Mouse (Mus musculus): ENCODE measurements around the gene Fam78a. TPM values are rescaled to one million over a fixed set of nuclear protein-coding genes. Genes with fewer than 3 reads are reported as not detected.

Fam78a gene
- polyA plus RNA-seq, 1 experiment from 2014 or later, result 5.8 TPM

DNA sequence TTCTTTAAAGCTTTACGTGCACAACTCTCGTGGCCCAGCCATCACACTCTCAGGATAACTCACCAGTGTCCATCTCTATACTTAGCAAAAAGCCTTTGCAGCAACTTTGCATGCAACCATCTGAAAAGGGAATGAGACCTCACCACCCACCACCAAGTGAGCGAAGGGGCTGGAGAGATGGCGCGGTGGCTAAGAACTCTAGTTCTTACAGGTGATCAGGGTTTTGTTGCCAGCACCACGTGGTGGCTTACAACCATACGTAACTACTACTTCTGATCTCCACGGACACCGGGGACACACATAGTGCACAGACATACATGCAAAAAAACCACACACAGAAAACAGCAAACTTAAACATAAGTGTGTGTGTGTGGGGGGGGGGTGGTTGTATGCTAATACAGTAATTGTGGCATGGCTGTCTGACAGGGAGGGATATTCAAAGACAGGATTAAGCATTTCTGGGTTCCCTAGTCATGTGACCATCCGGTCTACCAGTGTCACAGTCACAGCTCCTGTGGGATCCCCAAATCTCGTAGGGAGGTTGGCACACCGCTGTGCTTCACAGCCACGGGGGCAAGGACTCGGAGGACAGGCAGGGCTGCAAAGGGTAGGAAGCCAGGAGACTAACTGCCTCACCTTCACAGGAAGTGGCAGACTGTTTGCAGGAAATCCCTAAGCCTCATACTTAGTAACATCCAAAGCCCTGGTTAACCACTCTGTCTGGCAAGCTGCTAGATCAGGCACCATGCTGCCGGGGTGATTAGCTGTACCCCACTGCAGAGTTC is 21.8 kb downstream of the Fam78a start:
- ATAC-seq (ENCODE audit: borderline replicate concordance, extremely low read depth, low FRiP score, low TSS enrichment), result no peak
- H3K4me2 ChIP-seq, result no peak overlapping the region
- no peaks in the 10 kb centered on the region for H3K4me1 ChIP-seq
- no peak overlapping the region for H3K27ac ChIP-seq
- no peaks in the 10 kb centered on the region for H3K36me3 ChIP-seq
- H3K9ac ChIP-seq, result no peak overlapping the region
- H3K9me3 ChIP-seq, result no peaks in the 10 kb centered on the region
- H3K27me3 ChIP-seq, result no peaks in the 10 kb centered on the region
- 73% methylated on average over 15 of the region's 15 CpGs for WGBS
- no peak overlapping the region for H3K4me3 ChIP-seq

- H3K4me1 ChIP-seq, result no peaks in the 10 kb centered on the region
- H3K9ac ChIP-seq, result no peak overlapping the region
- no peak overlapping the region for H3K4me3 ChIP-seq
- ATAC-seq (ENCODE audit: borderline replicate concordance, extremely low read depth, low FRiP score, low TSS enrichment), result no peak
- H3K4me2 ChIP-seq, result no peak overlapping the region
- no peak overlapping the region for H3K27ac ChIP-seq
- H3K9me3 ChIP-seq, result no peaks in the 10 kb centered on the region
- H3K27me3 ChIP-seq, result no peaks in the 10 kb centered on the region
- WGBS, result 43% methylated on average over 12 of the region's 12 CpGs
- H3K36me3 ChIP-seq, result no peaks in the 10 kb centered on the region
These were observed 22.7 kb downstream of the Fam78a start for GRCm38 (mm10) chr2:32061722-32062505.

DNA sequence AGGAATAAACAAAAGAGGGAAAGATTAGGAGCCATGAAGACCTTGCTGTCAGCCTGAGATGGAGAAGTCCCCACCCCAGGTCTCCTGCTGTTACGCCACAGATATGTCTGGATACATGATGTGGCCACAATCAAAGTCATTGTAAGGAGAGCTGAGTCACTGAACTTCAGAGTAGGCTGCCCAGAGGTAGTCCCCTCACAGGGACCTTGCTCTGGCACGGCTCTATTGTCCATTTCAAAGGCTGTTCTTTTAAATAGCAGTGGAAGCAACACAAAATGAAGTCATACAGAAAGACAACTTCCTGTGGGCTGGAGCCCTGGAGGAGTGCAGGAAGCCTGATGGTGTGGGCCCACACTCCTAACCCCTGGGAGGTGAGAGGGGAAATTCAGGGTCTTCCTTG is 23.5 kb downstream of the Fam78a start:
- Histone ChIP-seq H3K9ac (no peak overlapping the region), H3K9me3 (no peaks in the 10 kb centered on the region), H3K4me2 (no peak overlapping the region), H3K27me3 (no peaks in the 10 kb centered on the region), H3K4me3 (no peak overlapping the region), H3K27ac (no peak overlapping the region), H3K36me3 (no peaks in the 10 kb centered on the region), H3K4me1 (no peaks in the 10 kb centered on the region)
- ATAC-seq (ENCODE audit: borderline replicate concordance, extremely low read depth, low FRiP score, low TSS enrichment), result no peak
- WGBS, result 50% methylated on average over 2 of the region's 2 CpGs

- Histone ChIP-seq H3K4me2 (no peak overlapping the region), H3K9me3 (no peaks in the 10 kb centered on the region), H3K4me3 (no peak overlapping the region), H3K36me3 (no peaks in the 10 kb centered on the region), H3K27me3 (no peaks in the 10 kb centered on the region), H3K4me1 (no peaks in the 10 kb centered on the region), H3K9ac (no peak overlapping the region), H3K27ac (no peak overlapping the region)
- no peak for ATAC-seq (ENCODE audit: borderline replicate concordance, extremely low read depth, low FRiP score, low TSS enrichment)
- 45% methylated on average over 6 of the region's 6 CpGs for WGBS
These were observed 24.3 kb downstream of the Fam78a start for GRCm38 (mm10) chr2:32060228-32060805.

DNA sequence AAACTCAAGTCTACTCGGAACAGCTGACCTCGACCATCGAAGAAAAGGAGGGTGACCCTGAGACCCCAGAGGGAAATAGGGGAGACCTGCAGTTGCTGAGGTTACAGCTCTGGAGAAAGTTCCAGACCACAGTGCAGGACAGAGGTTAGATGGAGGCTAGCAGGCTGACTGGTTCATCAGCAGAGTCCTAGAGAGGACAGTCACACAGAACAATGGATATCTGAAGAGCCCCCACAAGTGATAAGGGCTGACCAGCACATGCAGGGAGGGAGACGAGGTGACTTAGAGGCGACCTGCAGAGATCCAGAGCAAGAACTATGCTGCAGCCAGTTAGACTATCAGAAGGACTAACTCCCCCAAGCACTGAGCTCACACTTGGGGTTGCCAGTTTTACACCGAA is 25.0 kb downstream of the Fam78a start:
- Histone ChIP-seq H3K4me3 (no peak overlapping the region), H3K27me3 (no peaks in the 10 kb centered on the region), H3K36me3 (no peaks in the 10 kb centered on the region), H3K4me1 (no peaks in the 10 kb centered on the region), H3K9ac (no peak overlapping the region), H3K4me2 (no peak overlapping the region), H3K9me3 (no peaks in the 10 kb centered on the region), H3K27ac (no peak overlapping the region)
- WGBS, result 65% methylated on average over 6 of the region's 6 CpGs
- ATAC-seq (ENCODE audit: borderline replicate concordance, extremely low read depth, low FRiP score, low TSS enrichment), result no peak

GRCm38 (mm10) chr2:32058716-32059115 is 25.9 kb downstream of the Fam78a start:
- no peaks in the 10 kb centered on the region for H3K4me1 ChIP-seq
- H3K4me2 ChIP-seq, result no peak overlapping the region
- no peak overlapping the region for H3K4me3 ChIP-seq
- no peaks in the 10 kb centered on the region for H3K9me3 ChIP-seq
- H3K27ac ChIP-seq, result no peak overlapping the region
- no peak for ATAC-seq (ENCODE audit: borderline replicate concordance, extremely low read depth, low FRiP score, low TSS enrichment)
- no peak overlapping the region for H3K9ac ChIP-seq
- no peaks in the 10 kb centered on the region for H3K36me3 ChIP-seq
- no peaks in the 10 kb centered on the region for H3K27me3 ChIP-seq
- WGBS, result 37% methylated on average over 5 of the region's 5 CpGs

DNA sequence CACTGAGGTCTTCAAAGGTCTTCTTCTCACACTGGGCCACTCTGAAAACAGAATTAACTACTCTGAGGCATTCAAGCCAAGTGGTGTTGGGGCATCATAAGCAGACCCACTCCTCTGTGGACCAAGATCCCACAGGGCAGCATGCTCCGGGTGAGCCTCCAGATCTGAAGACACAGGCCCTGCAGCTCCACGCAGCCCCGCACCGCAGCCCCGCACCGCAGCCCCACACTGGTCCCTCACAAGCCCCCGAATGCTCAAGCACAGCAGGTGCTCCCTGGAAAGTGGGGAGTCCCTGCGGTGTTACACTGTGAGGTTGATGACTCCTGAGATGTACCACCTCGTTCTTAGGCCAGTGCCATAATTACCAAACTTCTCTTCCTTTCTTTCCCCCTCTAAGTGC is 26.4 kb downstream of the Fam78a start:
- Histone ChIP-seq H3K4me1 (no peaks in the 10 kb centered on the region), H3K9me3 (no peaks in the 10 kb centered on the region), H3K4me3 (no peak overlapping the region), H3K4me2 (no peak overlapping the region), H3K9ac (no peak overlapping the region), H3K27ac (no peak overlapping the region), H3K36me3 (0 out of 2 replicates have a peak, but pooled peaks cover 3% of the 10 kb centered on the region), H3K27me3 (no peaks in the 10 kb centered on the region)
- ATAC-seq (ENCODE audit: borderline replicate concordance, extremely low read depth, low FRiP score, low TSS enrichment), result no peak
- WGBS, result 76% methylated on average over 9 of the region's 9 CpGs

DNA sequence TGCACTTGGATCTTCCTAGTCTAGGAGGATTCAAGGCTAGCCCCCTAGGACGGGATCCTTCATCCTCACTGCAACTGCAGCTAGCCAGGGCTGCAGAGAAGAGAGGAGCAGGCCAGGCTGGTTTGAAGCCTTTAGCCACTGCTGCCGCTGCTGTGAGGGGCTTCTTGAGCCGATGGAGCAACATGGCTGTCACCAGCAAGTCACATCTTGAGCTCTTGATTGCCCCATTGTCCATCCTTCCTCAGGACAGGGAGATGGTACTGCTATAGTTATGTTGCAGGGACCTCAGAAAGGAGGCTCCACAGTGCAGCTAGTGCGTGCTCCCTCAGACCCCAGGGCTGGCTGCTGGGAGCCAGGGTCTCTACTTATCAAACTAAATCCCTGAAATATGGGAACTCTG is 26.9 kb downstream of the Fam78a start:
- H3K4me2 ChIP-seq, result no peak overlapping the region
- no peak overlapping the region for H3K27ac ChIP-seq
- H3K9me3 ChIP-seq, result no peaks in the 10 kb centered on the region
- 0 out of 2 replicates have a peak, but pooled peaks cover 3% of the 10 kb centered on the region for H3K36me3 ChIP-seq
- no peak overlapping the region for H3K4me3 ChIP-seq
- H3K27me3 ChIP-seq, result no peaks in the 10 kb centered on the region
- WGBS, result 58% methylated on average over 4 of the region's 4 CpGs
- no peak overlapping the region for H3K9ac ChIP-seq
- H3K4me1 ChIP-seq, result no peaks in the 10 kb centered on the region
- ATAC-seq (ENCODE audit: borderline replicate concordance, extremely low read depth, low FRiP score, low TSS enrichment), result no peak

DNA sequence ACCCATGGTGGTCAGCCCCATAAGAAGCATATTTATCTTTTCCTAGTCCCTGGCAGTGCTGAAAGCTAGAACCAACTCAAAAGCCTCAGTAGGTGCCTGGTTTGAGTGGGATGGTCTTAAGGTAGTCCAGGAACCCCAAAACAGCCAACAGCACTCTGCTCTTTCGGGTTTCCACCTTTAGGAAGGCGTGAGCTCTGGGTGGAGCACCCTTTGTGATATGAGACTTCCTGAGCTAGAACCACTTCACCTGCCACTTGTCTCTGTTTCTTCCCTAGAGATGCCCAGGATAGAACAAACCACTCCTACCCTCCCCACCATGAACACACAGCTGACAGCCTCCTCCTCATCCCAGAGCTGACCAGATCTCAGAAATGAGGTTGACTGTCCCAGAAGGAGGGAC is 27.3 kb downstream of the Fam78a start:
- Histone ChIP-seq H3K27me3 (no peaks in the 10 kb centered on the region), H3K27ac (no peak overlapping the region), H3K9me3 (no peaks in the 10 kb centered on the region), H3K9ac (no peak overlapping the region), H3K4me2 (no peak overlapping the region), H3K4me1 (no peaks in the 10 kb centered on the region), H3K36me3 (peaks cover 6% of the 10 kb centered on the region), H3K4me3 (no peak overlapping the region)
- ATAC-seq (ENCODE audit: borderline replicate concordance, extremely low read depth, low FRiP score, low TSS enrichment), result no peak
- 74% methylated on average over 2 of the region's 2 CpGs for WGBS

DNA sequence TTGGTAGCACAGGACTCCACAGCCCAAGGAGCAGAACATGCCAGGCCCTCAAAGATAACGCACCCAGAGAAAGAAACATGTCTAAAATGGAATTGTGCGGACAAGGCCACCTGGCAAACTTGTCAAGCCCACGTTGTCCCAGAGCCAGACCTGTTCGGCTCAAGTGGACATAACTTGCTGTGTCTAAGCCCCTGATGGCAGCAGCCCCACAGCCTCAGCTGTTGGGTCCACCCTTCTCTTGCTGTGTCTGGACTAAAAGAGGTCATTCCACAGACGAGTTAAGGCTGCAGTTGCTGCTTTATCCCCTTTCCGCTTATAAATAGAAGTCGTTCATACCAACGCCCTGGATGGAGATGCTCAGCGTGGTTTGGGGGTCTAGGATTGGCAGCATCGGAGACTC is 28.1 kb downstream of the Fam78a start:
- Histone ChIP-seq H3K36me3 (peaks cover 12% of the 10 kb centered on the region), H3K9me3 (no peaks in the 10 kb centered on the region), H3K4me1 (no peaks in the 10 kb centered on the region), H3K27ac (no peak overlapping the region), H3K9ac (no peak overlapping the region), H3K4me2 (no peak overlapping the region), H3K4me3 (no peak overlapping the region), H3K27me3 (no peaks in the 10 kb centered on the region)
- no peak for ATAC-seq (ENCODE audit: borderline replicate concordance, extremely low read depth, low FRiP score, low TSS enrichment)
- WGBS, result 79% methylated on average over 10 of the region's 10 CpGs

DNA sequence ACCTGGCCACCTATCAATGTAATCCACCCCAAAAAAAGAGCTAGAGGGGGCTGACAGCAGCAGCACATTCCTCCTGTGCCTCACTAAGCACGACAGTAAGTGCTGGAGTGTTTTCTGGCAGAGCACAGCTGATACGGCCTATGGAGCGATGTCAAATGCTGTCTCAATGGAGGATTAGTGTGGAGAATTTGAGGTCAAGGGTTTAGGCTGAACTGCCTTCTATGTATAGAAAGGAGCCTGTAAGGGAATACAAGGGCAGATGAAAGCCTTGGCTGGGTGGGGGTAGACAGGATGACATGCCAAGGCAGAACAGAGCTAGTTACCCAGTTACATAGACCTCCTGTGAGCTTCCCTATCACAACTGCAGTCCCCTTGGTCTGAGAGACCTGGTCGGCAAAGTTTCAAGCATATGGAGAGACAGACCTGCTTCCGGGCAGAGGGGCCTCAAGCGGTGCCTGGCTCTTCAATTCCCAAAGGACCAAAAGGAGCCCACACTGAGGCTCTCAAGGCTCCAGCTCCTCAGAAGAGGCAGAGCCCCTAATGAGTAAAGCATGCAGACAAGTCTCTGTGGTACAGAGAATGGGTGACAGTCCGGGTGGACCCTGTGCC is 29.2 kb downstream of the Fam78a start:
- no peak overlapping the region for H3K27ac ChIP-seq
- no peak overlapping the region for H3K4me2 ChIP-seq
- H3K27me3 ChIP-seq, result no peaks in the 10 kb centered on the region
- no peak overlapping the region for H3K9ac ChIP-seq
- no peak for ATAC-seq (ENCODE audit: borderline replicate concordance, extremely low read depth, low FRiP score, low TSS enrichment)
- H3K4me1 ChIP-seq, result no peaks in the 10 kb centered on the region
- no peaks in the 10 kb centered on the region for H3K9me3 ChIP-seq
- peaks cover 20% of the 10 kb centered on the region for H3K36me3 ChIP-seq
- WGBS, result 58% methylated on average over 7 of the region's 7 CpGs
- H3K4me3 ChIP-seq, result no peak overlapping the region

DNA sequence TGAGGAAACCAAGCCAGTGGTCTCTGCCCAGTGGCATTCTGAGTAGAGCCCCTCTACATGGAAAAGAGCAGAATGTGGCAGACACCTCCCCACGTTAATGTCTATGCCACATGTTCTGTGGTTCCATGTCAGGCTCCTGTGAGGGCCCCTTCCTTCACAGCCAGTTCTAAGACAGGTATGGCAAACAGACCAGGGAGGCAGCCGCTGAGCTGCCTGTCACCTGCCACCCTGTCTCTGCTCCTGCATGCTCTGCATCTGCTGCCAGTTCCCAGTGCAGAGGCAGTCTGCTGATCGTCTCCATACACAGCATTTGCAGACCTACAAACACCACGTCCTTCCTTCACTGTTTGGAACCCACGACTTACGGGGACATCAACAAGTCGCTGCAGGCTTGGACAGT is 32.2 kb downstream of the Fam78a start:
- Histone ChIP-seq H3K27me3 (no peaks in the 10 kb centered on the region), H3K4me1 (no peaks in the 10 kb centered on the region), H3K4me2 (no peak overlapping the region), H3K9me3 (no peaks in the 10 kb centered on the region), H3K36me3 (peaks cover 47% of the 10 kb centered on the region), H3K27ac (no peak overlapping the region), H3K4me3 (no peak overlapping the region), H3K9ac (no peak overlapping the region)
- 87% methylated on average over 7 of the region's 7 CpGs for WGBS
- ATAC-seq (ENCODE audit: borderline replicate concordance, extremely low read depth, low FRiP score, low TSS enrichment), result no peak

Measured in lung, embryonic 15.5 days (tissue).